Mouse (Mus musculus) left cerebral cortex, postnatal 36 days (tissue): ENCODE results near the gene Qrfp. TPM values are rescaled to one million over a fixed set of nuclear protein-coding genes. Genes with fewer than 3 reads are reported as not detected.

Experiments
- DNase-seq, 2 experiments: peaks; one replicate each; pipeline ENCODE4 v3.0.0; 2021 to 2022; ENCODE audit warnings: low spot score in 2 of 2, mixed read lengths in 1 of 2
- intact Hi-C: fragments of 180-260 bp; cut with DNase I; formaldehyde crosslinking; loops from one replicate; pipeline ENCODE4 v1.15.1; 2025
- total RNA-seq, 2 experiments: library from RNA; stranded (reverse); gene quantifications; 2 replicates each; pipeline ENCODE4 v1.2.3; 2021

Qrfp gene
- total RNA-seq, 2 experiments from 2014 or later: not detected

DNA sequence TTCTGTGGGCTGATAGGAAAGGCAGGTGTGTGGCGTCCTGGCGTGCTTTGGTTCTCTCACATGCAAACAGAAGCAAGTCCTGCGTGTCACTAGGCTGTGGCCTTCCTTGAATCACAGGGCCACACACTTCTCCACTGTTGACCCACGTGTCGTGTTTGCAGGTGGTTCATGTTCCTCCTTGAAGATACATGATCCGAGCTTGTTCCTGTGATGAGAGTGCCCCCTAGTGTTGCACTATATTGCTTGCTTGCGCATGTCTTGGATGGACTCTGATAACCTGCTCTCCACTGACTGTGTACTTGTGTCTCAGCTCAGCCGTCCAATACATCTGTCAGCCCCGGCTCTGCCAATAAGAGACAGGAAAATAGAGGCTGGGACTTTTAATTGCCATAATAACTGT lies 25.3 kb downstream of the Qrfp start:
- peak; percentile 66 to 72 for DNase-seq
- intact Hi-C loops: loop anchor here (2.0 to 10.0 kb wide), 2 partner anchors 102 to 300 kb away; no protein-coding TSS in a partner anchor

- intact Hi-C loops: loop anchor here (10.0 kb wide), 1 partner anchor 298 kb away; no protein-coding TSS in a partner anchor
Observed at GRCm38 (mm10) chr2:31782958-31783602, 27.3 kb downstream of the Qrfp start.

DNA sequence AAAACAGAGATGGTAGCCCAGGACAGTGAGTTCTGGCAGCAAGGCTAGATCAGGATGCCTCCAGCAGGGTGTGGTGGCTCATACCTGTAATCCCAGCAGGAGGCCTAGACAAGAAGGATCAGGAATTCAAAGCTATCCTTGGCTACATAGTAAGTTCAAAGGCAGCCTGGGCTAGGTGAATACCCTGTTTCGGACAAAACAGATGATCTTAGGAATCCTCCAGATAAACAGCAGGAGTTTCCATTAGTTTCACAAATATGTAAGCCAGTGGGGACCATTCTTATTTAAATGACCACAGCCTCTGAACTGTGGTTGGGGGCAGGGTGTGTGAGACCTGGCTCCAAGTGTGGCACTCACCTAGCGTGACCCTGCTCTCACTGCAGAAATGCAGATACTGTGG lies 31.1 kb downstream of the Qrfp start:
- DNase-seq: no peak
- intact Hi-C loops: no loop called here

More at GRCm38 (mm10) chr2:31782958-31783602, 27.3 kb downstream of the Qrfp start:
- no peak for DNase-seq

GRCm38 (mm10) chr2:31776479-31776878 lies 33.9 kb downstream of the Qrfp start:
- intact Hi-C loops: no loop called here
- DNase-seq: no peak

- DNase-seq: no peak
- intact Hi-C loops: no loop called here
Observed at GRCm38 (mm10) chr2:31770781-31771441, 39.5 kb downstream of the Qrfp start.

- intact Hi-C loops: no loop called here
- DNase-seq: no peak
Observed at GRCm38 (mm10) chr2:31769631-31770111, 40.7 kb downstream of the Qrfp start.

GRCm38 (mm10) chr2:31769115-31769514 lies 41.3 kb downstream of the Qrfp start:
- no peak for DNase-seq
- intact Hi-C loops: no loop called here

- no peak for DNase-seq
- intact Hi-C loops: no loop called here
Observed at GRCm38 (mm10) chr2:31767815-31768214, 42.6 kb downstream of the Qrfp start.

DNA sequence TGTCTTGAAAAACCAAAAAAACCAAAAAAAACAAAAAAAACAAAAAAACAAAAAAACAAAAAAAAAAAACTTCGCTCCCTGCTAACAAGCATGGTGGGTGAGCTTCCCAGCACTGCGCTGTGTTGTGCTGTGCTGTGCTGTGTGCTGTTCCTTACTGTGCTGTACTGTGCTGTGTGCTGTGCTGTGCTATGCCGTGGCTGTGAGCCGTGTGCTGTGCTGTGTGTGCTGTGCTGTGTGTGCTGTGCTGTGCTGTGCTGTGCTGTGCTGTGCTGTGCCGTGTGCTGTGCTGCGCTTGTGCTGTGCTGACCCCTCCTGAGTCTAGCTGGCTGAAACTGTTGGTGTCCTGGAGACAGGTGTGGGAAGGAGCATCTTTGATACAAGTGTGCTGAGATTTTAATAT lies 43.3 kb downstream of the Qrfp start:
- intact Hi-C loops: no loop called here
- DNase-seq: no peak

DNA sequence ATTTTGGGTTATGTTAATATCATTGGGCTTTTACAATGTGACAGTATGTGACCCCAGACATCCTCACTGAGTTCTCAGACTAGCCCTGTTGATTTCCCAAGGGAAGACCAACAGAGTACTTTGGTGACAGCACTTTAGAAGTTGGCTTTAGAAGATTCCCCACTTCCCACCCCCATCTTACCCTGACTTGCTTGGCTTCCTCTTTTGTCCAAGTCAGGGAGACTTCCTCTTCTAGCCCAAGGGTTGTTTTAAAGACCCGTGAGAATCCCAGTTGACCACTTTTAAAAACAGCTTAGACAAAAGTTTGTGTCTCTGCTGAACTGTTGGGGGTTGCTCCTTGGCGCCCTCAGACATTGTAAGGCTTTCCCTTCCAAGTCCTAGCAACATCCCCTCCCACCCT lies 47.1 kb downstream of the Qrfp start:
- no peak for DNase-seq
- intact Hi-C loops: no loop called here

- intact Hi-C loops: no loop called here
- no peak for DNase-seq
Observed at GRCm38 (mm10) chr2:31762853-31763252, 47.5 kb downstream of the Qrfp start.

DNA sequence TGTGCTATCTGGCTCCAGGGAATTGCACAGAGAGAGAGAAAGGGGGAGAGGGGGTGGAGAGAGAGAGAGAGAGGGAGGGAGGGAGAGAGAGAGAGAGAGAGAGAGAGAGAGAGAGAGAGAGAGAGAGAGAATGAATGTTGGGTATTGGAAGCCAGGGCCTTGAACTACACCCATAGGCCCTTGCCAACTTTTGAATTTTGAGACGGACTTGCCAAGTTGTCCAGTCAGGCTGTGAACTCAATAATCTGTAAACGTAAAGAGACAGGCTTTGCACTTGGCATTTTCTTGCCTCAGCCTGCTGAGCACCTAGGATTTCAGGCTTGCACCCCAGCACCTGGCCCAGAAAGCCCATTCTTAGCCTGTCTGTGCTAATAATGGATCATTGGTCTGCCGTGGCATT lies 48.2 kb downstream of the Qrfp start:
- intact Hi-C loops: no loop called here
- no peak for DNase-seq

GRCm38 (mm10) chr2:31761585-31761984 lies 48.8 kb downstream of the Qrfp start:
- intact Hi-C loops: no loop called here
- no peak for DNase-seq

DNA sequence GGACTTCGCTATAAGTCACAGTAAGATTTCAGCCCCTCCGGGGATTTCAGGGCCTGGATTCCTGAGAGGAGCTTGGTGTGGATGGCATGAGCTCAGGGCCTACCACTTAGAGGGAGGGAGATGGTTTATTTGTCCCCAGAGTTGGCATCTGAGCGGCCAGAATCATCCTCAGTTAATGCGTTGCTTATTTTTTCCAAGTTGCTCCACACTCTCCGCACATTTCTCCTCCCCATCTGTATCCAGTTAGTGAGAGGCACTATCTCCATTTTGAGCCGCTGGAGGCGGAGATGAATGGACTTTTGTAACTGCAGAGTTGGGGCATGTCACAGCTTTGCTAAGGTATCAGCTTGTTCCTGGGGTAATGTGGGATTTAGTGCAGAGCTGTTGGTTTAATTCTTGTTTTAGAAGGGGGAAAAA lies 49.3 kb downstream of the Qrfp start:
- no peak for DNase-seq
- intact Hi-C loops: no loop called here

DNA sequence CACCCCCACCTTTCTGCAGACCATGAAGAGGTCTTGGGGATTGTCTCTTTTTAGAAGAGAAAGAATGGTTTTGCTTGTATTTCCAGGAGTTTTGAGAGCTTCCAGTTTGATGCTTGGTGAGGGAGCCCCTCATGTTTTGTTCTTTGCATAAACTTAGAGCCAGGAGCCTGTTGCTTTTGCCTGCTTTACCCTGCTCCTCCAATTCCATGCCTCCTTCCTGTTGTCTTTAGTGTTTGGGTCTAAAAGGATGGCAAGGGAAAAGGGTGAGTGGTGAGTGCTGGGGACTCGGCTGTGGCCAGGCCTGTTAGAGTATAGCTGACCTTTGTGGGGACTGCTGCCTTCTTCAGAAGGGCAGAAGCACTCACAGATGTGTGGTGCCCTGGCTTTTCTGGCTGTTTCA lies 49.9 kb downstream of the Qrfp start:
- DNase-seq: no peak
- intact Hi-C loops: no loop called here

DNA sequence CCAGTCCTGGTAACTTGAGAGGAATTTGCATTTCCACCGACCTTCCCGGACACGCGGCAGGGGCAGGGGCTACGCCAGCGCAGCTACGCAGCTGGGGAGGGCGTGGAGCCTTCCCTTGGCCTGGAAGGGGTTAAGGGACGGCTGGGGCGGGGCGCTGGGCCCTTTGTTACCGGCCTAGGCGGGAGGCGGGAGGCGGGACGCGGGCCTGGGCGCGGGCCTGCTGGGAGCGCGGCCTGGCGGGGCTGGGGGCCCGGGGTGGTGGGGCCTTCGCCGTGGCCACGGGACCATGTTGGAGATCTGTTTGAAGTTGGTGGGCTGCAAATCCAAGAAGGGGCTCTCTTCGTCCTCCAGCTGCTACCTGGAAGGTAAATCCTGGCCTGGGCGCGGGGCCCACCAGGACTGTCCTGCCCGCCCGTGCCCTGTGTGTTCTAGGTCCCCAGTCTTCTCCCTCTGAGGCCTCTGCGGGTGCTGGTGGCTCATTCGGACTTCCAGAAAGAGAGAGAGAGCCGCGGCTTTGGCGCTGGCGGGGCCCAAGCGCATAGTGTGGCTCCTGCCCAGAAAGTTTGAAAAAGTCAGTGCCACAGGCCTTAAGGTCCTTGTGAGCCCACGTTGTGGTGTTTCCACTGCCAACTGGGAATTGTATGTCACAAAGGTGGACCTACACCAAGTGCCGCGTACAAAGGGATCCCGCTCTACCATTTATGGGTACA lies 50.5 kb downstream of the Qrfp start:
- intact Hi-C loops: no loop called here
- peak in 1 of 2 experiments; percentile 29 for DNase-seq

GRCm38 (mm10) chr2:31758966-31759365 lies 51.4 kb downstream of the Qrfp start:
- DNase-seq: no peak
- intact Hi-C loops: no loop called here

DNA sequence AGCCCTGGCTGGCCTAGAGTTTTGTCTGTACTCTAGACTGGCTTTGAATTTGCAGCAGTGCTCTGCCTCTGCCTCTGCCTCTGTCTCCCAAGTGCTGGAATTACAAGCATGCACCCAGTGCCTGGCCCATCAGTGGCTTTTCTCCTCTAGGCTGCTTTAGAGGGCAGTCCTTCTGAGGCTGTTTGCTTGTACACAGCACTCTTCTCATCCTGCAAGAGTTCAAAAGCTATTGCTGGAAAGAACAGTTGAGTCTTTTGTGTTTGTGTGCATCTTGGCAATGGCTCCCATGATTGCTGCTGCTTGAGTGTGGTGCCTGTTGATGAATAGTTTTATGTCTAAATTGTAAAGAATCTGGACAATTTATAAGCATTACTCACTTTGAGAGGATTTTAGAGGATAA lies 52.9 kb downstream of the Qrfp start:
- intact Hi-C loops: no loop called here
- DNase-seq: no peak
